Mouse (Mus musculus) bone marrow, adult 2 months (tissue): Measurements from ENCODE around the gene Gm15517.

Experiments used
- CTCF ChIP-seq: fragments of 200-500 bp; IDR thresholded peaks from 2 replicates; pipeline ENCODE4 v1.5.1; 2011; ENCODE audit warnings: low read length, control low read depth; ENCODE audit not compliant: control insufficient read depth, insufficient read depth
- POLR2A ChIP-seq: fragments of 200-500 bp; IDR thresholded peaks from 2 replicates; pipeline ENCODE4 v1.6.1; 2011; ENCODE audit warnings: low read depth, mild to moderate bottlenecking, control low read depth, low read length, borderline replicate concordance; ENCODE audit not compliant: control insufficient read depth

GRCm38 (mm10) chr7:44274096-44274495 is 12.8 kb downstream of the Gm15517 start:
- no peak for TF ChIP-seq CTCF
- no peak for TF ChIP-seq POLR2A
